Mouse (Mus musculus) megakaryocyte, embryonic 14.5 days (primary cell): ENCODE data around the gene Akap8l. TPM values are rescaled to one million over a fixed set of nuclear protein-coding genes. Genes with fewer than 3 reads are reported as not detected.
A peak's percentile ranks its signal among the peaks of the same experiment; 100 is the strongest.

ENCODE experiments used
- H3K27me3 ChIP-seq: replicated peaks from 2 replicates; pipeline ENCODE3; 2012; ENCODE audit warnings: inconsistent platforms
- H3K36me3 ChIP-seq: replicated peaks from 2 replicates; pipeline ENCODE3; 2012; ENCODE audit warnings: low read length, inconsistent platforms, mixed read lengths
- H3K4me1 ChIP-seq: 2 replicates; pipeline ENCODE4 v1.6.1; 2012; ENCODE audit warnings: inconsistent platforms
- H3K4me3 ChIP-seq: replicated peaks from 2 replicates; pipeline ENCODE3; 2012; ENCODE audit warnings: moderate library complexity, mild to moderate bottlenecking, inconsistent platforms
- H3K9me3 ChIP-seq: 2 replicates; pipeline ENCODE4 v1.6.1; 2012; ENCODE audit warnings: inconsistent platforms
- FLI1 ChIP-seq: IDR thresholded peaks from 2 replicates; pipeline ENCODE4 v1.6.1; 2012; ENCODE audit warnings: low read length, inconsistent platforms, mixed read lengths
- GATA1 ChIP-seq: IDR thresholded peaks from 3 replicates; pipeline ENCODE4 v1.6.1; 2012; ENCODE audit warnings: mixed read lengths, low read length, inconsistent platforms, borderline replicate concordance
- polyA plus RNA-seq: library from polyadenylated mRNA; stranded (reverse); fragments of >175 nt; gene quantifications from 2 replicates; pipeline ENCODE4 v1.2.3, GENCODE M21; 2012; ENCODE audit warnings: low replicate concordance; ENCODE audit not compliant: insufficient read depth

Akap8l gene
- 93.3 and 157 TPM in 2 replicates for polyA plus RNA-seq

GRCm38 (mm10) chr17:32350382-32350983 lies at the start of gene Akap8l:
Gene Akap8l (minus strand): TSS chr17:32350607.
- TF ChIP-seq GATA1 (no peak), FLI1 (no peak)
- peaks cover 39% of the 10 kb centered on the region for H3K4me1 ChIP-seq
- no peaks in the 10 kb centered on the region for H3K27me3 ChIP-seq
- H3K36me3 ChIP-seq, result peaks cover 42% of the 10 kb centered on the region
- H3K4me3 ChIP-seq, result peak within 1 kb of the TSS; percentile 100
- H3K9me3 ChIP-seq, result no peaks in the 10 kb centered on the region

- H3K27me3 ChIP-seq, result no peaks in the 10 kb centered on the region
Measured at GRCm38 (mm10) chr17:32396266-32396665, 45.9 kb upstream of the Akap8l start.

GRCm38 (mm10) chr17:32393944-32394343 lies 43.5 kb upstream of the Akap8l start:
- H3K9me3 ChIP-seq, result no peaks in the 10 kb centered on the region
- H3K27me3 ChIP-seq, result no peaks in the 10 kb centered on the region
- peaks cover 11% of the 10 kb centered on the region for H3K4me1 ChIP-seq
- peaks cover 87% of the 10 kb centered on the region for H3K36me3 ChIP-seq
- H3K4me3 ChIP-seq, result no peak overlapping the region
- no peak for TF ChIP-seq FLI1
- TF ChIP-seq GATA1, result no peak

More at GRCm38 (mm10) chr17:32396266-32396665, 45.9 kb upstream of the Akap8l start:
- TF ChIP-seq FLI1 (no peak), GATA1 (no peak)
- no peak overlapping the region for H3K4me3 ChIP-seq
- no peaks in the 10 kb centered on the region for H3K9me3 ChIP-seq
- H3K36me3 ChIP-seq, result peaks cover 88% of the 10 kb centered on the region
- peaks cover 28% of the 10 kb centered on the region for H3K4me1 ChIP-seq

GRCm38 (mm10) chr17:32389101-32389659 lies 38.8 kb upstream of the Akap8l start, which contains the start of gene Wiz:
Gene Wiz (minus strand): TSS chr17:32389439.
- H3K4me3 ChIP-seq, result peak within 1 kb of the TSS; percentile 96
- no peaks in the 10 kb centered on the region for H3K27me3 ChIP-seq
- H3K4me1 ChIP-seq, result peaks cover 28% of the 10 kb centered on the region
- no peaks in the 10 kb centered on the region for H3K9me3 ChIP-seq
- peaks cover 60% of the 10 kb centered on the region for H3K36me3 ChIP-seq
- no peak for TF ChIP-seq FLI1
- TF ChIP-seq GATA1, result no peak

- Histone ChIP-seq H3K9me3 (no peaks in the 10 kb centered on the region), H3K27me3 (no peaks in the 10 kb centered on the region), H3K36me3 (peaks cover 60% of the 10 kb centered on the region), H3K4me3 (peak overlapping the region; percentile 96), H3K4me1 (peaks cover 28% of the 10 kb centered on the region)
- TF ChIP-seq FLI1 (no peak), GATA1 (no peak)
Measured at GRCm38 (mm10) chr17:32388370-32389100, 38.1 kb upstream of the Akap8l start.

GRCm38 (mm10) chr17:32387986-32388369 lies 37.6 kb upstream of the Akap8l start:
- Histone ChIP-seq H3K4me3 (peak overlapping the region; percentile 96), H3K4me1 (peaks cover 28% of the 10 kb centered on the region), H3K27me3 (peaks cover 2% of the 10 kb centered on the region), H3K36me3 (peaks cover 60% of the 10 kb centered on the region), H3K9me3 (no peaks in the 10 kb centered on the region)
- no peak for TF ChIP-seq FLI1
- TF ChIP-seq GATA1, result no peak

- Histone ChIP-seq H3K27me3 (peaks cover 10% of the 10 kb centered on the region), H3K9me3 (no peaks in the 10 kb centered on the region), H3K4me1 (peaks cover 28% of the 10 kb centered on the region), H3K4me3 (no peak overlapping the region), H3K36me3 (peaks cover 50% of the 10 kb centered on the region)
- TF ChIP-seq FLI1 (no peak), GATA1 (no peak)
Measured at GRCm38 (mm10) chr17:32386659-32387432, 36.4 kb upstream of the Akap8l start.

- Histone ChIP-seq H3K27me3 (peaks cover 14% of the 10 kb centered on the region), H3K36me3 (peaks cover 36% of the 10 kb centered on the region), H3K4me1 (peaks cover 22% of the 10 kb centered on the region), H3K4me3 (no peak overlapping the region), H3K9me3 (no peaks in the 10 kb centered on the region)
- TF ChIP-seq GATA1 (no peak), FLI1 (no peak)
Measured at GRCm38 (mm10) chr17:32383661-32384060, 33.3 kb upstream of the Akap8l start.

- Histone ChIP-seq H3K27me3 (peaks cover 17% of the 10 kb centered on the region), H3K4me1 (peaks cover 12% of the 10 kb centered on the region), H3K36me3 (peaks cover 39% of the 10 kb centered on the region), H3K9me3 (no peaks in the 10 kb centered on the region), H3K4me3 (no peak overlapping the region)
- TF ChIP-seq FLI1, result no peak
- no peak for TF ChIP-seq GATA1
Measured at GRCm38 (mm10) chr17:32382576-32382975, 32.2 kb upstream of the Akap8l start.
